Mouse (Mus musculus) erythroblast, embryonic 14.5 days (primary cell): ENCODE data around the gene Tmem164.

Source experiments
- GATA1 ChIP-seq: IDR thresholded peaks from 2 replicates; pipeline ENCODE4 v1.6.1; 2012; ENCODE audit warnings: low read length, inconsistent platforms, mixed read lengths
- TAL1 ChIP-seq: IDR thresholded peaks from 3 replicates; pipeline ENCODE4 v1.6.1; 2012; ENCODE audit warnings: low read length, inconsistent platforms, mixed read lengths

DNA sequence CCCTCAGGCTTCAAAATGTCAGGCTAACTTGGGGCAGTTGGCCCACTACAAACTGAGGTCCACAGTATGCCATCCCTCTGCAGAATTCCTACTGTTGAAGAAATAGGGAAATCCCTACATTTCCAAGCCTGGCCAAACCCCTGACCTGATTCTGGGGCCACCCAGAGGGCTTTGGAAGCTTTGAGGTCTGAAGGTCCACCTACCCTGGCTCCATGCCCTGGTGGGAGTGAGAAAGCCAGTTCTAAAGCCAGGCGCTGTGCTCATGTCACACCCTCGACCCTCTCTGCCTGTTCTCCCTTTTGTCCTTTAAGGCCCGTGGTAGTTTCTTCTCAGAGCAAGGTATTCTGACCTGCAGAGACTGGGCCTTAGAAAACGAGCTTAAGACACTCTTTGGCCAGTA is 94.9 kb downstream of the Tmem164 start:
- TF ChIP-seq GATA1 = no peak
- TF ChIP-seq TAL1 = no peak
